Mouse (Mus musculus) MEL (cell line): ENCODE measurements at regions not wholly inside any gene's neighbourhood (a gene's known extent, or its start where the extent isn't known, plus 50 kb on each side); places are given as distances from the start of the nearest gene placed in this dataset.

Source experiments
- CTCF ChIP-seq, 3 experiments: IDR thresholded peaks in 2 of 3; conservative IDR thresholded peaks in 1 of 3; 2 replicates each; pipeline ENCODE4 v1.5.1; 2011 to 2012; ENCODE audit warnings: low read length in 3 of 3, low read depth in 2 of 3, mild to moderate bottlenecking in 2 of 3, improper control_type of control experiment in 1 of 3, inconsistent platforms in 1 of 3, mixed read lengths in 1 of 3, moderate library complexity in 1 of 3; ENCODE audit not compliant: control insufficient read depth in 1 of 3, insufficient read depth in 1 of 3, poor library complexity in 1 of 3, severe bottlenecking in 1 of 3
- EP300 ChIP-seq, 2 experiments: IDR thresholded peaks; 2 replicates each; pipeline ENCODE4 v1.6.1; 2011; ENCODE audit warnings: improper control_type of control experiment in 2 of 2, low read length in 2 of 2, low read depth in 1 of 2, mild to moderate bottlenecking in 1 of 2
- ETS1 ChIP-seq: IDR thresholded peaks from 2 replicates; pipeline ENCODE4 v1.6.1; 2012; ENCODE audit warnings: low read depth, mild to moderate bottlenecking, inconsistent platforms, low read length, improper control_type of control experiment, moderate library complexity
- GATA1 ChIP-seq: IDR thresholded peaks from 2 replicates; pipeline ENCODE4 v1.6.1; 2011; ENCODE audit warnings: low read depth, low read length, improper control_type of control experiment
- MAX ChIP-seq: IDR thresholded peaks from 2 replicates; pipeline ENCODE4 v1.6.1; 2011; ENCODE audit warnings: low read length, improper control_type of control experiment
- MAZ ChIP-seq: IDR thresholded peaks from 2 replicates; pipeline ENCODE4 v1.6.1; 2012; ENCODE audit warnings: low read depth, mild to moderate bottlenecking, inconsistent platforms, low read length, improper control_type of control experiment
- MXI1 ChIP-seq: IDR thresholded peaks from 2 replicates; pipeline ENCODE4 v1.6.1; 2011; ENCODE audit warnings: mild to moderate bottlenecking, low read depth, low read length, improper control_type of control experiment
- POLR2A ChIP-seq, 2 experiments: IDR thresholded peaks; 2 replicates each; pipeline ENCODE4 v1.6.1; 2011 to 2012; ENCODE audit warnings: low read length in 2 of 2, mild to moderate bottlenecking in 2 of 2, control low read depth in 1 of 2, improper control_type of control experiment in 1 of 2, low read depth in 1 of 2, moderate library complexity in 1 of 2; ENCODE audit not compliant: control insufficient read depth in 1 of 2, insufficient read depth in 1 of 2, poor library complexity in 1 of 2
- POLR2AphosphoS2 ChIP-seq: IDR thresholded peaks from 2 replicates; pipeline ENCODE4 v1.6.1; 2011; ENCODE audit warnings: low read length, improper control_type of control experiment
- TCF12 ChIP-seq: IDR thresholded peaks from 2 replicates; pipeline ENCODE4 v1.6.1; 2014; ENCODE audit warnings: low read depth, mild to moderate bottlenecking, inconsistent platforms, low read length, improper control_type of control experiment, moderate library complexity
- USF1 ChIP-seq: IDR thresholded peaks from 2 replicates; pipeline ENCODE4 v1.6.1; 2014; ENCODE audit warnings: low read depth, mild to moderate bottlenecking, inconsistent platforms, low read length, improper control_type of control experiment, moderate library complexity
- ZC3H11A ChIP-seq: IDR thresholded peaks from 2 replicates; pipeline ENCODE4 v1.6.1; 2012; ENCODE audit warnings: low read depth, mild to moderate bottlenecking, inconsistent platforms, low read length, improper control_type of control experiment
- ZKSCAN1 ChIP-seq: IDR thresholded peaks from 2 replicates; pipeline ENCODE4 v1.6.1; 2012; ENCODE audit warnings: low read depth, mild to moderate bottlenecking, inconsistent platforms, low read length, improper control_type of control experiment, moderate library complexity
- ZMIZ1 ChIP-seq: IDR thresholded peaks from 2 replicates; pipeline ENCODE4 v1.6.1; 2012; ENCODE audit warnings: low read depth, mild to moderate bottlenecking, inconsistent platforms, low read length, improper control_type of control experiment, moderate library complexity

- TF ChIP-seq ZKSCAN1: no peak
- TF ChIP-seq USF1: no peak
- no peak for TF ChIP-seq POLR2AphosphoS2
- TF ChIP-seq POLR2A (IDR thresholded peaks at IDR 0.05; ENCODE audit: control insufficient read depth in 1 of 2, insufficient read depth in 1 of 2, low read depth in 1 of 2, low read length in 2 of 2, poor library complexity in 1 of 2): no peak
- no peak for TF ChIP-seq ZC3H11A
- TF ChIP-seq GATA1: no peak
- no peak for TF ChIP-seq CTCF (IDR thresholded peaks at IDR 0.05 in 2 of 3, conservative IDR thresholded peaks at IDR 0.05 in 1 of 3; ENCODE audit: control insufficient read depth in 1 of 3, insufficient read depth in 1 of 3, low read depth in 2 of 3, low read length in 3 of 3, poor library complexity in 1 of 3, severe bottlenecking in 1 of 3)
- TF ChIP-seq ZMIZ1: no peak
- TF ChIP-seq MAX: no peak
- no peak for TF ChIP-seq TCF12
- TF ChIP-seq EP300 (IDR thresholded peaks at IDR 0.05; ENCODE audit: low read depth in 1 of 2, low read length in 2 of 2): no peak
- TF ChIP-seq MAZ: no peak
- no peak for TF ChIP-seq MXI1
- TF ChIP-seq ETS1: no peak
Observed at GRCm38 (mm10) chr1:67464203-67464602, 341.4 kb downstream of the Cps1 start.
